Mouse (Mus musculus) olfactory bulb, adult 2 months (tissue): ENCODE measurements at regions not wholly inside any gene's neighbourhood (a gene's known extent, or its start where the extent isn't known, plus 50 kb on each side); places are given as distances from the start of the nearest gene placed in this dataset.

Source experiments
- CTCF ChIP-seq: fragments of 200-500 bp; IDR thresholded peaks from 2 replicates; pipeline ENCODE4 v1.5.1; 2012; ENCODE audit warnings: low read depth, mild to moderate bottlenecking, low read length, moderate library complexity; ENCODE audit not compliant: insufficient read depth
- POLR2A ChIP-seq: fragments of 200-500 bp; IDR thresholded peaks from 2 replicates; pipeline ENCODE4 v1.6.1; 2012; ENCODE audit warnings: mild to moderate bottlenecking, low read depth, low read length, moderate library complexity; ENCODE audit not compliant: insufficient read depth

DNA sequence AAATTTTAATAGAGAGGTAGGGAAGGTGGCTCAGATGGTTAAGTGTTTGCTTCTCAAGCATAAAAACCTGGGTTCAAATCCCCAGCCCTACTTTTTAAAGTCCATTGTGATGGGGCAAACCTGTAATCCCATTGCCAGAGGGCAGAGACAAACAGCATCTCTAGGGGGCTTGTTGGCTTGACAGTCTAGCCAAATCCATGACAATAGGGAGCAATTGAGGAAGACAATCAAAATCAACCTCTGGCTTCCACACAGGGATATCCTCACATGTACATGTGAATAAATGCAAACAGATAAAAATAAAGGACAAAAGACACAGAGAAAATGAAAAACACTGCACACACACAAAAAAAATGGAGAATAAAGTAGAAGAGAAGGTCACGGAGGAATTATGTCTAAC lies 59.3 kb upstream of the Rspo3 start:
- TF ChIP-seq CTCF: no peak
- TF ChIP-seq POLR2A: no peak
